Mouse (Mus musculus): Measurements from ENCODE around the gene Men1.
"Not testable (repeated sequence)": the region's sequence is repeated elsewhere in the genome, so short reads cannot be mapped to it uniquely, and the experiment has no call there.

Men1 gene

GRCm38 (mm10) chr19:6305517-6306115, 29.2 kb upstream of the Men1 start:
- no peak for DNase-seq

GRCm38 (mm10) chr19:6306137-6306551, 28.6 kb upstream of the Men1 start, which contains the start of gene Cdc42bpg:
Gene Cdc42bpg (plus strand): TSS chr19:6306456.
- peak; percentile 88 for DNase-seq

- DNase-seq, result peak; percentile 89
Measured at GRCm38 (mm10) chr19:6306586-6306985, 28.2 kb upstream of the Men1 start.

- DNase-seq, result no peak
Measured at GRCm38 (mm10) chr19:6307733-6308531, 26.8 kb upstream of the Men1 start.

DNA sequence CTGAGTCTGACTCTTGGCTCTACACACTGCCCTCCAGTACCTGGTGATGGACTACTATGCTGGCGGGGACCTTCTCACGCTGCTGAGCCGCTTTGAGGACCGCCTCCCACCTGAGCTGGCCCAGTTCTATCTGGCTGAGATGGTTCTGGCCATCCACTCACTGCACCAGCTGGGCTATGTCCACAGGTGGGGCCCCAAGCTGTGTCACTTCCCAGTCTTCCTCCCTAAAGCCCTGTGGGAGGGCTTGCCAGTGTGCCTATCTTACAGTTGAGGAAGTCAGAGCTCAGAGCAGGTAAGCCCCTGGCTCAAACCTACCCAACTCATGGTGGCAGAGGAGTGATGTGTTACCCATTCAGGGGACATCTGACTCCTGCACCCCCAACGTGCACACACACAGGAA, 24.6 kb upstream of the Men1 start:
- DNase-seq, result no peak

- not testable (repeated sequence) for DNase-seq
Measured at GRCm38 (mm10) chr19:6311783-6312182, 23.0 kb upstream of the Men1 start.

GRCm38 (mm10) chr19:6313796-6314195, 21.0 kb upstream of the Men1 start:
- no peak for DNase-seq

GRCm38 (mm10) chr19:6314513-6314912, 20.3 kb upstream of the Men1 start:
- DNase-seq, result no peak

GRCm38 (mm10) chr19:6315573-6315972, 19.2 kb upstream of the Men1 start:
- DNase-seq, result no peak

DNA sequence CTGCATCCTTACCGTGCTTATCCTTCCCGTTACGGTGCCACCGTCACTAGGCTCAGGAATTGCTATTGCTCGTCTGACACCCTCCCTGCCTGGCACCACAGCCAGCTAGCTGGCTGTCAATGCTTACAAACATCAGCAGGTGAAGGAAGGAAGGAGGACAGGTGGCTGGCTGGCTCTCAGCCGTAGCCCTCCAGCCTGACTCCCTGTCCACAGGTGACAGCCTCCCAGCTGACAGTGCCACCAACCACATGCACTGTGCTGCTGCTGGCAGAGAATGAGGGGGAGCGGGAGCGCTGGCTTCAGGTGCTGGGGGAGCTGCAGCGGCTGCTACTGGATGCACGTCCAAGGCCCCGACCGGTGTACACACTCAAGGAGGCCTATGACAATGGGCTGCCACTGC, 16.6 kb upstream of the Men1 start:
- DNase-seq, result no peak

GRCm38 (mm10) chr19:6321358-6321757, 13.4 kb upstream of the Men1 start:
- no peak for DNase-seq

- no peak for DNase-seq
Measured at GRCm38 (mm10) chr19:6321786-6322621, 12.8 kb upstream of the Men1 start.

- DNase-seq, result no peak
Measured at GRCm38 (mm10) chr19:6324751-6325150, 10.0 kb upstream of the Men1 start.

GRCm38 (mm10) chr19:6331178-6331577, 3.6 kb upstream of the Men1 start:
- no peak for DNase-seq

GRCm38 (mm10) chr19:6331719-6332516, 2.9 kb upstream of the Men1 start:
- peak; percentile 82 for DNase-seq

DNA sequence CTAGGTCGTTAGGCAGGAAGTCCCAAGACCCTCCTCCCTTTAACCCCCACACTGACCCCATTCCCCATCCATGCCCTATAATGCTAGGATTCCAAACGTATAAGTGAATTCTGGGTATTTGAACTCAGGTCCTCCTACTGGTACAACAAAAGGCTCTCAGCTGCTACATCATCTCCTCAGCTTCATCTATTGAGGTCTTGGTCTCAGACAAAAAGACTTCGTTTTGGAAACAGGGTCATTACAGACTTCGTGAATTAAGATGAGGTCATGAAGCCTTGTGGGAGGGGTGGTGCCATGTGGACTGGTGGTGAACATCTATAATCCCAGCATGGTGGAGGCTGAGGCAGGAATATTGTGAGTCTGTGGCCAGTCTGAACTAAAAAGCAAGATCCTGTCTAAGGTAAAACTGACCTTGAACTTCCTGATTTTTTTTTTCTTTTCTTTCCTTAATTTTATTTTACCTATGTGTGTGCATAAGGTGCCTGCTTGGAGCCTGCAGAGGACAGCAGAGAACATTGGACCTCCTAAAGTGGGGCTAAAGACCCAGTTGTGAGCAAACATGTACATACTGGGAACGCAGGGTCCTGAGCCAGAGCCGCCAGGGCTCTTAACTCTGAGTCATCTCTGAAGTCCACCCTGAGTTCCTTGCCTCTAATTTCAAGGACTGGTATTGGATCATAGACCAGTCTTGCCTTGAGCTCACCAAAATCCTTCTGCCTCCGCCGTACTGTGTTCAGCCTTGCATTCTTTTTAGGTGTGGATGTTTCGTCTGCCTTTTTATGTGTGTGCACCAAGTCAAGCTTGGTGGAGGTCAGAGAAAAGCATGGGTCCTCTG, 801 bp upstream of the Men1 start:
- peak; percentile 22 for DNase-seq

DNA sequence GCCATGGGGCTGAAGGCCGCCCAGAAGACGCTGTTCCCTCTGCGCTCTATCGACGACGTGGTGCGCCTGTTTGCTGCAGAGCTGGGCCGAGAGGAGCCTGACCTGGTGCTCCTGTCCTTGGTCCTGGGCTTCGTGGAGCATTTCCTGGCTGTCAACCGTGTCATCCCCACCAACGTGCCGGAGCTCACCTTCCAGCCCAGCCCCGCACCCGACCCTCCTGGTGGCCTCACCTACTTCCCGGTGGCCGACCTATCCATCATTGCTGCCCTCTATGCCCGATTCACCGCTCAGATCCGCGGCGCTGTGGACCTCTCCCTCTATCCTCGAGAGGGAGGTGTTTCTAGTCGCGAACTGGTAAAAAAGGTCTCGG, 664 bp downstream of the Men1 start:
- DNase-seq, result peak; percentile 18

GRCm38 (mm10) chr19:6336920-6337319, 2.1 kb downstream of the Men1 start:
- DNase-seq, result no peak

- DNase-seq, result no peak
Measured at GRCm38 (mm10) chr19:6338171-6338570, 3.4 kb downstream of the Men1 start.

DNA sequence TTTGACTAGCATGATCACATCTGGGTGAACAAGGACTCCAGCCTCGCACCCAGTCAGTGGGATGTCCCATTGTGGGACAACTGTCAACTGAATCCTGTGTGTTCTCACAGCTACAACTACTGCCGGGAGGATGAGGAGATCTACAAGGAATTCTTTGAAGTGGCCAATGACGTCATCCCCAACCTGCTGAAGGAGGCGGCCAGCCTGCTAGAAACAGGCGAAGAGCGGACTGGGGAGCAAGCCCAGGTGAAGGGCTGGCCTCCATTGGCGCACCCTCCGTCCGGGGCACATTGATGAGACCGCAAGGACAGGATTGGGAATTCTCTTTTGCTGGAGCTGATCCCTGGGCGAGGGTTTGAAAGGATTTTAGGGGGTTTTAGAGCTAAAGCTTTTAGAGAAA, 3.9 kb downstream of the Men1 start:
- no peak for DNase-seq

DNA sequence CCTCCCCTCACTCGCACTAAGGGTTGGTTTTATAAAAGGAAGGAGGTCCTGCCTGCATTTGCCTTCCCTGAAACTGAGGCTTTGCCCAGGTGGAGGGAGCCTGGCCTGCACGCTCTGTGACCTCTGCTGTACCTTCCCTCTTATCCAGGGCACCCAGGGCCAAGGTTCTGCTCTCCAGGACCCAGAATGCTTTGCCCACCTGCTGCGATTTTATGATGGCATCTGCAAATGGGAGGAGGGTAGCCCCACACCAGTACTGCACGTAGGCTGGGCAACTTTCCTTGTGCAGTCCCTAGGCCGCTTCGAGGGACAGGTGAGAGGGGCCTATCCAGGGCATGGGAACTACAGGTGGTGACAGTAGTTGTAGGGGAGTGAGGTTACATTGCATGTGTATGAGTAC, 4.4 kb downstream of the Men1 start:
- no peak for DNase-seq

Data from embryo, embryonic 11 days (tissue).